Comparison of ENCODE assay signal across 8 mouse cellular contexts in the genomic region with DNA sequence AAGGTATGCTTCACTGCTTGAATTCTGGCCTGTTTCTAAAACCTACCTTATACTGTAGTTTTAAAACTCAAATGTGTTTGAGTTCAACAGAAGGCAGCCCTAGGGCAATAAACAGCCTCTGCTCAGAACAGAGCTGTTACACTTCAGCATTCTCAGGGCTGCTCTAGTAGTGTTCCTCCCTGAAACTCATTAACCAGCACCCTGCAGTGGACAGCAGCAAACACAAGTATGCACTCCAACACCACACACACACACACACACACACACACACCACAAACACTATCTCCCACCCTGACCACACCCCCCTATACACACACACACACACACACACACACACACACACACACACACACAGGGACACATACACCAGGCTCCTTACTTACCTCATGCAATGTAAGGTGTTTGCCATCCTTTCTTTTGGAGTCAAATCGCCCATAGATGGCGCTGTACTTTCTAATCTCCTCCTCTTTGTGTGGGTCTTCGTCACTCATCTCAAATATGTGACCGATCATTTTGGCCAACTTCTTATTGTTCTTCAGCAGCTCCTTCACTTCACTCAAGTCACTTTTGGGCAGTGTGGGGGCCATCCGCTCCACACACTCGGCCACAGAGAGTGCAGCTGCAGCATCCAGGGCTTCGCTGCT. TPM values are rescaled to one million over a fixed set of nuclear protein-coding genes. Genes with fewer than 3 reads are reported as not detected.
DNase-seq lines count a peak whose midpoint lies in the region; ATAC-seq and TF ChIP-seq lines count a peak whose summit lies in the region.

No protein-coding gene starts in this region.

- H3K4me2 ChIP-seq in hindbrain, embryonic 11.5 days (replicated peaks; ENCODE audit: low read depth, low read length) = no peak overlapping the region
- no peak overlapping the region for H3K4me2 ChIP-seq in forebrain, postnatal 0 days (ENCODE audit: low read depth)
- H3K4me2 ChIP-seq in midbrain, embryonic 14.5 days (ENCODE audit: low read length) = no peak overlapping the region

- no peak overlapping the region for H3K9ac ChIP-seq in hindbrain, embryonic 11.5 days (ENCODE audit: low read depth, low read length)
- no peak overlapping the region for H3K9ac ChIP-seq in forebrain, postnatal 0 days
- no peak overlapping the region for H3K9ac ChIP-seq in midbrain, embryonic 14.5 days (replicated peaks; ENCODE audit: low read length)

- no peaks in the 10 kb centered on the region for H3K36me3 ChIP-seq in hindbrain, embryonic 11.5 days (ENCODE audit: control insufficient read depth, insufficient read depth, low read length)
- H3K36me3 ChIP-seq in hindbrain, embryonic 10.5 days = 0 out of 2 replicates have a peak, but pooled peaks cover 4% of the 10 kb centered on the region
- H3K36me3 ChIP-seq in E14TG2a.4 (ENCODE audit: insufficient read depth, low read length) = no peaks in the 10 kb centered on the region
- H3K36me3 ChIP-seq in forebrain, postnatal 0 days (ENCODE audit: insufficient read depth) = no peaks in the 10 kb centered on the region
- H3K36me3 ChIP-seq in midbrain, embryonic 14.5 days (ENCODE audit: control insufficient read depth, insufficient read depth, low read length) = no peaks in the 10 kb centered on the region

- DNase-seq in hindbrain, embryonic 11.5 days (ENCODE audit: low spot score) = peak; percentile 24
- DNase-seq in hindbrain, embryonic 10.5 days (ENCODE audit: low spot score) = no peak
- no peak for DNase-seq in forebrain, postnatal 0 days
- peak; percentile 27 for DNase-seq in midbrain, embryonic 14.5 days
- no peak for DNase-seq in urinary bladder, postnatal 25 days (ENCODE audit: low spot score)
- DNase-seq in adrenal gland, postnatal 25 days = no peak
- DNase-seq in cerebellum, postnatal 36 days = no peak

- no peaks in the 10 kb centered on the region for H3K27me3 ChIP-seq in hindbrain, embryonic 11.5 days (ENCODE audit: control insufficient read depth, insufficient read depth, low read length)
- no peaks in the 10 kb centered on the region for H3K27me3 ChIP-seq in hindbrain, embryonic 10.5 days (ENCODE audit: insufficient read depth, poor library complexity, severe bottlenecking)
- no peaks in the 10 kb centered on the region for H3K27me3 ChIP-seq in E14TG2a.4 (ENCODE audit: insufficient read depth, low read length)
- no peaks in the 10 kb centered on the region for H3K27me3 ChIP-seq in forebrain, postnatal 0 days (ENCODE audit: insufficient read depth, low read length)
- H3K27me3 ChIP-seq in midbrain, embryonic 14.5 days (ENCODE audit: control insufficient read depth, insufficient read depth, low read length) = no peaks in the 10 kb centered on the region

- no peak for ATAC-seq in hindbrain, embryonic 11.5 days (ENCODE audit: low FRiP score)
- no peak for ATAC-seq in forebrain, postnatal 0 days
- no peak for ATAC-seq in midbrain, embryonic 14.5 days (ENCODE audit: low FRiP score, low TSS enrichment)

- 75% methylated on average over 7 of the region's 7 CpGs for WGBS in hindbrain, embryonic 11.5 days
- 65% methylated on average over 7 of the region's 7 CpGs for WGBS in hindbrain, embryonic 10.5 days
- 67% methylated on average over 7 of the region's 7 CpGs for WGBS in forebrain, postnatal 0 days
- 70% methylated on average over 7 of the region's 7 CpGs for WGBS in midbrain, embryonic 14.5 days

- no peaks in the 10 kb centered on the region for H3K4me1 ChIP-seq in hindbrain, embryonic 11.5 days (replicated peaks; ENCODE audit: control insufficient read depth, insufficient read depth, low read length)
- no peaks in the 10 kb centered on the region for H3K4me1 ChIP-seq in hindbrain, embryonic 10.5 days (replicated peaks)
- H3K4me1 ChIP-seq in E14TG2a.4 (replicated peaks; ENCODE audit: low read depth, low read length) = peaks cover 7% of the 10 kb centered on the region; the same call in 1 of the 2 replicates
- H3K4me1 ChIP-seq in forebrain, postnatal 0 days (ENCODE audit: insufficient read depth) = no peaks in the 10 kb centered on the region
- H3K4me1 ChIP-seq in midbrain, embryonic 14.5 days (ENCODE audit: control insufficient read depth, insufficient read depth, low read length) = no peaks in the 10 kb centered on the region

- no peak overlapping the region for H3K4me3 ChIP-seq in hindbrain, embryonic 11.5 days (ENCODE audit: low read depth, low read length)
- H3K4me3 ChIP-seq in hindbrain, embryonic 10.5 days = no peak overlapping the region
- peak overlapping the region; percentile 58 for H3K4me3 ChIP-seq in E14TG2a.4 (replicated peaks; ENCODE audit: low read length)
- H3K4me3 ChIP-seq in forebrain, postnatal 0 days (ENCODE audit: low read depth, low read length) = no peak overlapping the region
- H3K4me3 ChIP-seq in midbrain, embryonic 14.5 days (replicated peaks; ENCODE audit: low read depth, low read length) = no peak overlapping the region

- H3K9me3 ChIP-seq in hindbrain, embryonic 11.5 days (ENCODE audit: control insufficient read depth, low read length) = no peaks in the 10 kb centered on the region
- H3K9me3 ChIP-seq in hindbrain, embryonic 10.5 days = no peaks in the 10 kb centered on the region
- H3K9me3 ChIP-seq in E14TG2a.4 (ENCODE audit: low read length) = no peaks in the 10 kb centered on the region
- H3K9me3 ChIP-seq in forebrain, postnatal 0 days (ENCODE audit: low read length) = no peaks in the 10 kb centered on the region
- no peaks in the 10 kb centered on the region for H3K9me3 ChIP-seq in midbrain, embryonic 14.5 days (ENCODE audit: control insufficient read depth, low read length)

- TF ChIP-seq CTCF in E14TG2a.4 (conservative IDR thresholded peaks at IDR 0.05; ENCODE audit: low read length) = peak; percentile 51
- peak; percentile 48 for TF ChIP-seq CTCF in forebrain, postnatal 0 days (IDR thresholded peaks at IDR 0.05; ENCODE audit: low read depth)

- no peak overlapping the region for H3K27ac ChIP-seq in hindbrain, embryonic 11.5 days (ENCODE audit: low read depth, low read length)
- no peak overlapping the region for H3K27ac ChIP-seq in hindbrain, embryonic 10.5 days
- no peak overlapping the region for H3K27ac ChIP-seq in forebrain, postnatal 0 days (ENCODE audit: low read depth, low read length)
- no peak overlapping the region for H3K27ac ChIP-seq in midbrain, embryonic 14.5 days (replicated peaks; ENCODE audit: low read depth, low read length)

RNA-seq across cellular contexts. Expression of a gene that starts 10.8 kb away (rescaled TPM):
- 9.2 and 10.0 TPM in 2 replicates for polyA plus RNA-seq in hindbrain, embryonic 11.5 days (2014; fragmentation: Nextera tagmentation; extraction: Ambion mirVana)
- polyA plus RNA-seq in hindbrain, embryonic 10.5 days (2016; fragmentation: Nextera tagmentation; extraction: Ambion mirVana) = 3.8 and 4.3 TPM in 2 replicates
- total RNA-seq in forebrain, postnatal 0 days (2014; rRNA removed) = 23.0 and 30.5 TPM in 2 replicates
- 4.6 and 9.5 TPM in 2 replicates for polyA plus RNA-seq in forebrain, postnatal 0 days (2015; fragmentation: Nextera tagmentation; extraction: Ambion mirVana)
- 5.3 and 6.0 TPM in 2 replicates for polyA plus RNA-seq in midbrain, embryonic 14.5 days (2014; fragmentation: Nextera tagmentation; extraction: Ambion mirVana)
- total RNA-seq in adrenal gland, postnatal 25 days (2021) = 60.6 and 66.3 TPM in 2 replicates

Comparison
In these comparisons a context has a peak if more than half of its experiments do, and no peak if none do; other contexts are left out.
1. DNase-seq: peak in hindbrain, embryonic 11.5 days (single experiment) and midbrain, embryonic 14.5 days (single experiment); none in hindbrain, embryonic 10.5 days (single experiment), forebrain, postnatal 0 days (single experiment), urinary bladder, postnatal 25 days (single experiment), adrenal gland, postnatal 25 days (single experiment) and cerebellum, postnatal 36 days (0 of 2).